Mouse (Mus musculus) urinary bladder, postnatal 36 days (tissue): Measurements from ENCODE around the gene Zfp524.

ENCODE experiments used
- DNase-seq, 2 experiments: peaks; one replicate each; pipeline ENCODE4 v3.0.0; 2022; ENCODE audit warnings: low spot score in 2 of 2, mixed read lengths in 1 of 2

Gene Zfp524

DNA sequence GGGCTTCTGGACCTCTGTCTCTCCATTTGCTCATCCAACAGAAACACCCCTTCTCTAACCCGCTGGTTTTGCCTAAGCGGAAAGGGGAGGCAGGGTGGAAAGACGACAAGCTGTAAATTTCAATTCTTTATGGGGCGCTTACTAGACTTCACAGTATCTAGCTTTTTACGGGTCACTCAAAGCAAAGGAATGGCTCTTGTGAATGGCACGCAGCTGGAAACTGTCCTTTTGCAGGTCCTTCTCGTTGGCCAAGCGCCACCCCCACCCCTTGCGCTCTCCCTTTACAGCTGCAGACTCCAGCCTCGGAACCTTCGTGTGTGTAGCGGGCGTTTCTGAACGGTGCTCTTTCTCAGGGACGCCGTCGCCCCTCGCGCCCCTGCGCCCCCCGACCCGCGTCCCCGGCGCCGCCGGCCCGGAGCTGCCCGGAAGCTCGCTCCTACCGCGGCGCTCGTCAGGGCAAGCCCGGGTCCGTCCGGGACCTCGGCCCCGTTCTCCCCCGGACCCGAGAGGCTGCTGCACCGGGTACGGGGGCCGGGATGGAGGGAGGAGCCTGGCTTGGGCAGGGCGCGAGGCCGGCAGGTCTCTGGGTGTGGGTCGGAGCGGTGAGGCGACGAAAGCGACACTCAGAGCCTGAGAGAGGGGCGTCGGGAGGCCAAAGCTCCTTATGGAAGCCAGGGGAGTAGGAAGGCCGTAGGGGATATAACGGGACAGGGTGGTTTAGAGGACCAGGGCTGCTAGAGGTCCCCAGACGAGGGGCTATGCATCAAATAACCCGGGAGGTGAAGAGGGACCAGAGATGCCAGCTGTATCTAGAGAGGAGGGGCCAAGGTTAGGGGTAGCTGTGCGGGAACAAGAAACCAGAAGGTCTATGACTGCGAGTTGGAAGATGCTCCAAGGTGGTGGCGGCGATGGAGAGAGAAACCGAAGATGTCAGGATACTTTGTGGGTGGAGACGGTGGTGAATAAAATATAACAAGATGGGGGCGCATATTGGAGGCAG, 37.3 kb downstream of the Zfp524 start, which contains the start of gene Zfp580:
TSS of gene Zfp580 (plus strand) at position 346 of the 1,000 bp plus-strand sequence.
- DNase-seq, result peak; percentile 65 to 68

DNA sequence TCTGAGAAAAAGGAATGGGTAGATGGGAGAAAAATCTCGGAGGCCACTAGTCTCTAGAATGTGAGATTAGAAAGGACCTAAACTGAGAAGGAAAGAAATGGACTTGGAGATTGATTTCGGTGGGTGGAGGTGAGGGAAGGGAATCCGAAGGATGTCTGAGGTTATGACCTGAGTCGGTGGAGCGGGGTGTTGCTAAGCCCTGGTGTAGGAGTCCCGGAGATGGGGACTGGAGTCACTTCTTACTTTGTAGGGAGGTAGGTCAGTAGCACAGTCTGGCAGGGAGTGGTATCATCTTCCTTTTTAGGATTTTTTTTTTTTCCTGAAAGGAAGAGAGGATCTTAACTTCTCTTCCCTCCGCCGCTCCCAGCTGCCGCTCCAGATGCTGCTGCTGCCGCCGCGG, 38.2 kb downstream of the Zfp524 start:
- DNase-seq, result no peak

DNA sequence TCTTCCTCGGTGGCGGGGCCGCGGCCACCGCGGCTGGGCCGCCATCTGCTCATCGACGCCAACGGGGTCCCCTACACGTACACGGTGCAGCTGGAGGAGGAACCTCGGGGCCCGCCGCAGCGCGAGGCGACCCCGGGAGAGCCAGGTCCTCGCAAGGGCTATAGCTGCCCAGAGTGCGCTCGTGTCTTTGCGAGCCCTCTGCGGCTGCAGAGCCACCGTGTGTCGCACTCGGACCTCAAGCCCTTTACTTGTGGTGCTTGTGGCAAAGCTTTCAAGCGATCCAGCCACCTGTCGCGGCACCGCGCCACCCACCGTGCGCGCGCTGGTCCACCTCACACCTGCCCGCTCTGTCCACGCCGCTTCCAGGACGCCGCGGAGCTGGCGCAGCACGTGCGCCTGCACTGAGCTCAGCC, 38.7 kb downstream of the Zfp524 start:
- no peak for DNase-seq

DNA sequence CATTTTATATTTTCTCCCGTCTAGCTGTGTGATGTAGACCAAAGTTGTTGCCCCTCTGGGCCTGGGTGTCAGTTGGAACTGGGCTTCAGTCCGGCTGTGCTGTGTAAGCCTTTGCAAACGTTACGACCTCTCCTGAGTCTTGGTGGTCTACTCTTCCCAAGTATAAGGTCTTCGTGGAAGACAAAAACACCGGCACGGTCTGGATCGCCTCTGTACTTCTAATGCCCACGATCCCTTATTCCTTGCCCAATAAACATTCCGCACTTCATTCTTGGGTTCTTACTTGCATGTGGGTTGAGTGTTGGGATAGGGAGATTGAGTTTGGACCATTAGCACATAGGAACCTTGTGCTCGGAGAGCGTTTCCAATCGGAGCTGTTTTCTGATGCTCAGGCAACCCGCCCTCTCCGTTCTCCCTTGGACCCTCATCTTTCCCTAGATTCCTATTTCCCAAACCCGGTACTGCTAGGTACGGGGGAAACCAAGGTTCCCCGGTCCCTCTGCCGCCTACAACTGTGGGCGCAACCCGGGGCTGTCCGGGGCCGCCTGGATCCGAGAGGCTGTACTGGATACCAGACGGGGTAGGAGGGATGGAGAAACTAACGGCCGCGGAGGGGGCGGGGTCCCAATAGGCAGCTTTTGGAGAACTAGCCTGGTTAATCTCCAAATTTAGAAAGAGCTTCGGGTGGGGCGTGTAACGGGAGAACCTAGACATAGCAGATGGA, 39.4 kb downstream of the Zfp524 start:
- no peak for DNase-seq

DNA sequence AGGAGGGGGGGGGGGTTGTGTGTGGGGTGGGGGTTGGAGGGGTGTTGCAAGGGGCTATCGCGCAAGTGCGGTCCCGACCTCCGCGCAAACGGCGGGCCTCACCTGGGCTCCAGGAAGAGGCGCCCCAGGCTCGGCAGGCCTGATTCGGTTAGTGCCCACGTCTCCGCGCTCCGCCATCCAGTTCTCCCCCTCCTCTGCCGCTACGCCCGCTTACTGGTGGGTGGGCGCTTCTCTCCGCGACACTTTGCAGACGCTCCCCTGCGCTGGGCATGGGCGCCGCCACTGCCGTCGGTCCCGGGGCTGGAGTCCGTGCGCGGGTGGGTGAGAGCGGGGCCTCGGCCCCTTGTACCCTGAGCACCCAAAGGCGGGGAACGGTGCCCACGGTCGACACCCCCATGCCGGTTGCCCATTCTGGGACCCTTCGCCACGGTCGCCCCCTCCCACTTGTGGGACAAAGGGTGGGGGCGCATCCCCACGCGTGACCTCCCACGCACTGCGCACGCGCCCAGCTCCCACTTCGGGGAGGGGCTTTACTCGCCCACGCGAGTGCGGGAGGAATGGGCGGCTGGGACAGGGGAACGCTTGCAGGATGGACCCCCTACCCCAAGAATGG, 42.5 kb downstream of the Zfp524 start:
- DNase-seq, result no peak

DNA sequence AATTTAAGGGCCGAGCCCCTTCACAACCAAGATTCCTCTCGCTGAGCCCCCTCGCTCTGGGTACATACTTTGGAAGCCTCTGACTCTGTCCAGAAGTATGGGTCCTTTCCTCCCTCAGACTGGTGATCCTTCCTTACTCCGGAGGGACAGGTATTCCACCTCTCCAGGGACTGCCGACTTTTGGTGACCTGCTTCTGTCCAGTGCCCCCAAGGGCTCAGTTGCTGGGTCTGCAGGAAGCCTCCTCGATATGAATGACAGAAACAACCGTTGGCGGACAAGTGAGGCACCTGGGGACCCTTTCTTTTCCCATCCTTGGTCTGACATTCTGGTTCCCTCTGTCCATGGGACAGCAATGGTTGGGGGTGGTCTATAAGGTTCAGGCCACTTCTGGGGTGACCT, 43.2 kb downstream of the Zfp524 start:
- no peak for DNase-seq

DNA sequence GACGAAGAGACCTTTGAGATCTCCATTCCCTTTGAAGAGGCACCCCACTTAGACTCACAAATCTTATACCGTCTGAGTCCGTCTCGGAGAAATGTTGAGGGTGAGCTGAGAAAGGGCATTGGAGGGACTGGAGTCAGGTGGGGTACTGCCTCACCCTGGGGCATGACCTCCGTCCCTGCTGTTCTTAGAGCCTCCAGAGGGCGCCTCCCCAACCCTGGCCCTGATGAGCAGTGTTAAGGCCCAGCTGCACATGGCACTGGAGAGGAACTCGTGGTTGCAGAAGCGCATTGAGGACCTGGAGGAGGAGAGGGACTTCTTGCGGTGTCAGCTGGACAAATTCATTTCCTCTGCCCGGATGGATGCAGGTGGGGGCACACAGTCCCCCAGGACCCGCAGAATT, 43.6 kb downstream of the Zfp524 start:
- no peak for DNase-seq

DNA sequence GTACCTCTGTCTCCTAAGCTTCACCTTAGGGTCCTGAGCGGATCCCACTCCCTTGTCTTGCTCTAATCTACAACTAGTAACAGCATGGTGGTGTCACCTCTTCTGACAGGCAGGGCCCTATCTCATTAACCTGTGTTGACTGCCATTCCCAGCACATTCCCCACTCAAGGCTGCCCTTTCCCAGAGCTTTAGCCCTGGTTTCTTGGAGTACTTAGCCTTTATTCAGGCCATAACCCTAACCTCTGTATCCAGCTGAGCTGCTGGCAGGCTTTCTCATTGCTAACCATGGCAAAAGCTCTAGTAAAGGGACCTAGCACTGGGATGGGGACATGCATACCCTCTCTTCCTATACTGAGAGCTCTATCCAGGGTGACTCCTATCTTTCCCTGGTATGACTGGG, 44.4 kb downstream of the Zfp524 start:
- no peak for DNase-seq

DNA sequence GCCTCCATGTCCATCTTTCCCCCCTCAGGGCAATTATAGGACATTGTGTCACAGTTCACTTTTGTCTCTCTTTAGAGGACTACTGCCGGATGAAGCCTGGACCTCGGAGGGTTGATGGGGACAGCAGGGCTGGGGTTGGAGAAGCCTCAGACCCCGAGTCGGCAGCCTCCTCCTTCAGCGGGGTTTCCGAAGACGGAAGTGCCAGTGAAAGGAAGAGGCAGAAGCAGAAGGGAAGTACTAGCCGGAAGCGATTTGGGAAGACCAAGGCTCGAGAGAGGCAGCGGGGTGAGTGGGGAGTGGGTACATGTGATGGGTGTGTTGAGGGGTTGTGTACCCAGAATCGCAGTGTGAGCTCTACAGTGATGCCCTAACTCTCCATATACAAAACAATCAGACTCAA, 45.2 kb downstream of the Zfp524 start:
- DNase-seq, result no peak

DNA sequence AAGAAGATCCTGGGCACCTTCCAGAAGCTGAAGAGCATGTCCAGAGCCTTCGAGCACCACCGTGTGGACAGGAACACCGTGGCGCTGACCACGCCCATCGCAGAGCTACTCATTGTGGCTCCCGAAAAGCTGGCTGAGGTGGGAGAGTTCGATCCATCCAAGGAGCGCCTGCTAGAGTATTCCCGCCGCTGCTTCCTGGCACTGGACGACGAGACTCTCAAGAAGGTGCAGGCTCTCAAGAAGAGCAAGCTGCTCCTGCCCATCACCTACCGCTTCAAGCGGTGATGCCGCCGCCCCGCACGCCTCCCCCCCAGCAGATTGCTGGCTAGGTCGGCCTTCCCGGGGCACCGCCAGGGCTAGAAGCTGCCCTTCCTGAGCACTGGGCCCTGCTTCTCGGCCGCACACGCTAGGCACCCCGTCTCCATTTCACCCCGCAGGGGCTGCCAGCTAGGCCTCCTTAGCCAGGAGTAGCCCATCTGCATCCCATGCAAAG, 46.1 kb downstream of the Zfp524 start:
- peak; percentile 62 to 82 for DNase-seq

DNA sequence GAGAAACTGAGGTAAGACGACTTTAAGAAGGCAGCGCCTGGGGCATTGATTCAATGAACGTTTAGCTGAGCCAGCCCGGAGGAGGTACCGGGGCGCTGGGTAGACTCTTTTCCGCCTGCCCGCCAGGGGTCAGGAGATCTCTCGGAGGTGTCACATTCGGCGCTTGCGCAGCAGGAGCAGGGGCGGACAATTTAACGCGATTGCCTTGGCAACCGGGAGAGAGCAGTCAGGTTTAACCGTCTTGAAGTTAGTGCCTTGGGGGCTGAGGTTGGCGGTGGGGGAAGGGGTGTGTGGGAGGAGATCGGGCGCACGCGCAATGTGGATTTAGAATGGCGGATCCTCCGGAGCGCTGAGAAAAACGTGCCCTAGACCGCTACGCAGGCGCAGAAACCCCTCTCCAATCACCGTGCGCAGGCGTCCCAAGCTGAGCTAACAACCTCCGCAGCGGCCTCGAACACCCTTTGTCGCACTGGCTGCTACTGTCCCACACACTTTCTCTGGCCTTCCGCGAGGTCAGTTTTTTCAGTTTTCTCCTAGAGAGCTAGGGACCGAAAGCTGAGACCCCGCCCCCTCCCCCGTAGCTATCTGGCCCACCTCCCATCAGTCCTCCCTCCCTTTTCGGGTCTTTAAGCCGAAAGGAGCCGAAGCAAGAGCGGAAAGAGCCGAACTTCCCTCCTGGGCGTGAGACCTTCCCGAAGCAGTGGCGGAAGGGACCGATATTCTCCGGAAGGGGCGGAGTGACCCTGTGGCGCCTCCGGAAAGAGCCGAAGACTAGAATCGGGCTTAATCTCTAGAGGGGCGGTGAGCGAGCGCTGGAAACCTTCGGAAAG, 46.9 kb downstream of the Zfp524 start:
- DNase-seq, result peak; percentile 96 to 97

DNA sequence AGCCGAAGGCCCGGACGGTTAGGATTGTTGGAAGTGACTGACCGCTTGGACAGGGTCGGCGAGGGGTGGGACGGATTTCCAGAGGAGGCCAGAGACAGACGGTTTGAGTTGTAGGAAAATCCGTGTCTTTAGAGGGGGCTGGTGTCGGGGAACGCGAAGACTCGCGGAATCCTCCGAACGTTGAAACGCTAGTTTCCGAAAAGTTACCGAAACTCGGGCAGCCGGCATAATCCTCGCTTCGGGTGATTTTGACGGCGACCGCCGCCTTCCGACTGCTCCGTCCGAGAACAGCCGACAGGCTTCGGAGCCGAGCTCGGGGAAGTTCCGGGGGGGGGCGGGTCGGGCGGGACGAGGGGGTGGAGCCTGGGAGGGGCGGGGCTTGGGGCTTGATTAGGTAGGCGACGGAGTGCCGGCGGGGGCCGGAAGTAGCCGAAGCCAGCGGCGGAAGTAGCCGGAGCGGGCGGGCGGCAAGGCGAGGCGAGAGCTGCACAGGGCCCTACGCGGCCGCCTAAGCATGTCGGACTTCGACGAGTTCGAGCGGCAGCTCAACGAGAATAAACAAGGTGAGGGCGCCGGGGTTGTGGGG, 47.7 kb downstream of the Zfp524 start, which contains the start of gene U2af2:
TSS of gene U2af2 (plus strand) at position 370 of the 586 bp plus-strand sequence.
- DNase-seq, result peak; percentile 86 to 93

DNA sequence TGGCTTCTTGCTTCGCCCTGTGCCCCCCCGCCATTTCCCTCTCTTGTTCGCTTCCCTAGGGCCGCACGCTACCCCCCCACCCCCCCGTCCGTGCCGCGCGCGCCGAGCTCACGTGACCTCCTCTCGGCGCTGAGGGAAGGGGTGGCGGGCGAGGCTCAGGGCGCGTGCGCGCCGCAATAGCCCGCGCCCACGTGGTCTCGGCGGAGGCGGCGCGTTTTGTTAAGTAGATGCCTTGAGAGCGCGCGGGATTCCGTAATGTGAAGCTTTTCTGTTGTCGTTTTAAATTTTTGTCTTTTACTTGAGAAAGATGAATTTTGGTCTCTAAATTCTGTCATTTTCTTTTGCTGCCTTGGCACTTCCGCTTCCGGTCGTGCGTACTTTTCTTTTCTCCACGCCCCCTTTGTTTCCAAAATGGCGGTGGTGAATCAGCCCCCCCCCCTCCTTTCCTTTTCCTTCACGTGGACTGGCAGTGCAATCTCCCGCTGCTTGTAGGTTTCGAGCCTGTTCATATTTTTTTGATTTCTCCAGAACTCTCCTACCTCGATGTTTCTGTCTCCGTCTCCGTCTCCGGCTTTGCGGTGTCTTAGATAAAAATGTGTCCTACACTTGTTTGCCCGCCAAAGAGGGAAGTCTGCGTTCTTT, 48.3 kb downstream of the Zfp524 start:
- peak; percentile 43 to 60 for DNase-seq

DNA sequence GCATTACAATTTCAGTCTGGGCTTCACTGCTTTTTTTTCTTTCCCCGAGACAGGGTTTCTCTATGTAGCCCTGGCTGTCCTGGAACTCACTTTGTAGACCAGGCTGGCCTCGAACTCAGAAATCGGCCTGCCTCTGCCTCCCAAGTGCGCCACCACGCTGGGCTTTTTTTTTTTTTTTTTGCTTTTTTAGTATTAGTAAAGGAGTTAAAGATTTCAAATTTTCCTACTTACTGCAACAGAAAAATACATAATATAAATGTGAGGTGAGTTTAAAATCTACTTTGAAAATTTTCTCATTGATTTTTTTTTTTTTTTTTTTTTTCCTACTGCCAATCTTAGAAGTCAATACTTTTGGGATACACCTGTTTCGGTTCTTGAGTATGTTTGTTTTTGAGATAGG, 50.7 kb downstream of the Zfp524 start:
- no peak for DNase-seq
